Mouse (Mus musculus): Measurements from ENCODE around the gene Fam129b.

Gene Fam129b

GRCm38 (mm10) chr2:32895606-32896106 lies 19.7 kb downstream of the Fam129b start:
- DNase-seq: no peak

GRCm38 (mm10) chr2:32896507-32897147 lies 20.7 kb downstream of the Fam129b start:
- DNase-seq: no peak

- DNase-seq: peak; percentile 73
Measured at GRCm38 (mm10) chr2:32898983-32899382, 23.1 kb downstream of the Fam129b start.

- no peak for DNase-seq
Measured at GRCm38 (mm10) chr2:32902126-32902525, 26.2 kb downstream of the Fam129b start.

- DNase-seq: no peak
Measured at GRCm38 (mm10) chr2:32903470-32903869, 27.6 kb downstream of the Fam129b start.

GRCm38 (mm10) chr2:32904637-32905036 lies 28.7 kb downstream of the Fam129b start:
- no peak for DNase-seq

GRCm38 (mm10) chr2:32905297-32905696 lies 29.4 kb downstream of the Fam129b start:
- DNase-seq: no peak

- DNase-seq: no peak
Measured at GRCm38 (mm10) chr2:32907442-32907841, 31.5 kb downstream of the Fam129b start.

- DNase-seq: peak; percentile 79
Measured at GRCm38 (mm10) chr2:32908272-32908671, 32.4 kb downstream of the Fam129b start.

- no peak for DNase-seq
Measured at GRCm38 (mm10) chr2:32908796-32909195, 32.9 kb downstream of the Fam129b start.

- no peak for DNase-seq
Measured at GRCm38 (mm10) chr2:32911639-32912182, 35.8 kb downstream of the Fam129b start.

- DNase-seq: peak; percentile 92
Measured at GRCm38 (mm10) chr2:32912210-32912804, 36.4 kb downstream of the Fam129b start.

- peak; percentile 75 for DNase-seq
Measured at GRCm38 (mm10) chr2:32914362-32914761, 38.4 kb downstream of the Fam129b start.

GRCm38 (mm10) chr2:32914896-32915295 lies 39.0 kb downstream of the Fam129b start:
- DNase-seq: peak; percentile 80

GRCm38 (mm10) chr2:32917526-32917925 lies 41.6 kb downstream of the Fam129b start:
- DNase-seq: peak; percentile 44

GRCm38 (mm10) chr2:32918391-32918790 lies 42.5 kb downstream of the Fam129b start:
- DNase-seq: no peak

GRCm38 (mm10) chr2:32921235-32921634 lies 45.3 kb downstream of the Fam129b start:
- DNase-seq: no peak

- DNase-seq: no peak
Measured at GRCm38 (mm10) chr2:32921801-32922380, 46.0 kb downstream of the Fam129b start.

- no peak for DNase-seq
Measured at GRCm38 (mm10) chr2:32922564-32922963, 46.6 kb downstream of the Fam129b start.

GRCm38 (mm10) chr2:32923551-32924250 lies 47.8 kb downstream of the Fam129b start:
- DNase-seq: no peak

GRCm38 (mm10) chr2:32924306-32924844 lies 48.5 kb downstream of the Fam129b start:
- no peak for DNase-seq

GRCm38 (mm10) chr2:32926330-32927075 lies 50.6 kb downstream of the Fam129b start:
- DNase-seq: no peak
